Mouse (Mus musculus): ENCODE measurements around the gene Ces1e.

The Ces1e gene

GRCm38 (mm10) chr8:93176593-93176992 lies 52.8 kb downstream of the Ces1e start:
- DNase-seq (ENCODE audit: low read depth), result no peak

- DNase-seq (ENCODE audit: low read depth), result no peak
These were observed 54.9 kb downstream of the Ces1e start for GRCm38 (mm10) chr8:93174554-93174953.

DNA sequence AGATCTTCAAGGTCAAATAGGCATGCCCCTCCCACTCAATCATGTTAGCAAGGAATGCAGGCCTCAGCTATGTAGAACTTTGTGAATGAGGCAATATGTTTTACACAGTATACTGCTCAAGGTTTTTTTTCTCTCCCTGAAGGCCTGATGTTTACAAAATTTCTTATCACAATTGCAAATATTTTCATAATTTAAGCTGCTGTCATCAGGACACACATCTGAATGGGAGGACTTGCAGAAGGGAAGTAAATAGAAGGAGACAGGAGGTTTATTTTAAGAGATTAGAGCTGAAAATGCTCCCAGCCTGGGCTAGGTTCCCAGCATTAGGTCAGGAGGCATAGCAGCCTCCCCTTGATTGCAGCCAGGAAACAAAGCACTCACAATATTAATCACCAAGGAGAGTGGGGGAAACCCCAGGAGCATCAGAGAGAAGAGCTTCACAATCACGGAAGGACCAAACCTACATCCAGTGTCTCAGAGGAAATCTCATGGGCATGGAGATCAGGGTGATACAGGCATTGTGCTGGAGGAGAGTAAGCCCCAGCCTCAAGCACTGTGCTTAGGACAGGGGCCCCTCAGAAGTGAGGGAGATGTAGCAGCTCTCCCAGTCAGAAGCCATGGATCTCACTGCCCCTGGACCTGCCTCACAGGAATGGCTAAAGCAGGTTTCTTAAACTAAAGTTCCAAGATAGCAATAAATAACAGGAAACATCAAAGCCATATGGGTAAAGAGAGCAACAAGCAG lies 57.4 kb downstream of the Ces1e start:
- peak; percentile 7 for DNase-seq (ENCODE audit: low read depth)

GRCm38 (mm10) chr8:93163363-93163762 lies 66.1 kb downstream of the Ces1e start:
- DNase-seq (ENCODE audit: low read depth), result no peak

DNA sequence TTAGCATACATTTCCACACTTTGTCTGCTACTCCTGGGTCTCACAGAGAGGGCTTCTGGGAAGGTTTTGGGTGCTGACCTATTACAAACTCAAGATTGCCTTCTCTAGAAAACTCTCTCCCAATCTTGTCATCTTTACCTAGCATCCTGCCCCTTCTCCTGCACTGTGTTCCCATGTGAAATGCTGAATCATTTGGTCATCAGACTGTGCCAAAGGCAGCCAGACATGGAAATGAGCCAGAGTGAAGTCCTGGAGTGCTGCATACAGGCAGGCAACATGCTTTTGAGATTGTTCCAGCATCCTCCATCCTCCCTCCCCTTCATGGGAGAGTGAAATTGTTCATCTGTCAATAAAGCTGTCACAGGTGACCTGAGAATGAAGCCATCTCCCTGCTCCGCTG lies 78.0 kb downstream of the Ces1e start:
- peak; percentile 29 for DNase-seq (ENCODE audit: low read depth)

Data from NIH3T3 (cell line).